Mouse (Mus musculus) small intestine, adult 2 months (tissue): ENCODE results near the gene Rdh8.

ENCODE experiments used
- CTCF ChIP-seq: fragments of 200-500 bp; IDR thresholded peaks from 2 replicates; pipeline ENCODE4 v1.5.1; 2012; ENCODE audit warnings: low read depth, mild to moderate bottlenecking, control low read depth, inconsistent platforms, low read length, moderate library complexity, mixed read lengths; ENCODE audit not compliant: insufficient replicate concordance, insufficient read length; ENCODE audit errors: extremely low read depth
- POLR2A ChIP-seq: fragments of 200-500 bp; IDR thresholded peaks from 2 replicates; pipeline ENCODE4 v1.6.1; 2012; ENCODE audit warnings: low read depth, mild to moderate bottlenecking, control low read depth, inconsistent platforms, low read length, moderate library complexity

GRCm38 (mm10) chr9:20789651-20790050 is 28.7 kb upstream of the Rdh8 start:
- no peak for TF ChIP-seq POLR2A
- no peak for TF ChIP-seq CTCF
